Mouse (Mus musculus): ENCODE results near the gene Mgst3. TPM values are rescaled to one million over a fixed set of nuclear protein-coding genes. Genes with fewer than 3 reads are reported as not detected.

Gene Mgst3
- 100 to 1,000 TPM; 301 to 305 TPM for total RNA-seq (2021)
- long read RNA-seq, experiment 1, transcript Mgst3-201 (6 exons, 1,097 nt): major isoform, 817 of 883 reads
- long read RNA-seq, experiment 1, partial matches to known transcripts: 51 of 883 reads
- long read RNA-seq, experiment 1, other reads (novel, unspliced or antisense): 15 of 883 reads
- long read RNA-seq, experiment 2, transcript Mgst3-201 (6 exons, 1,097 nt): major isoform, 466 of 533 reads
- long read RNA-seq, experiment 2, partial matches to known transcripts: 56 of 533 reads
- long read RNA-seq, experiment 2, other reads (novel, unspliced or antisense): 11 of 533 reads

DNA sequence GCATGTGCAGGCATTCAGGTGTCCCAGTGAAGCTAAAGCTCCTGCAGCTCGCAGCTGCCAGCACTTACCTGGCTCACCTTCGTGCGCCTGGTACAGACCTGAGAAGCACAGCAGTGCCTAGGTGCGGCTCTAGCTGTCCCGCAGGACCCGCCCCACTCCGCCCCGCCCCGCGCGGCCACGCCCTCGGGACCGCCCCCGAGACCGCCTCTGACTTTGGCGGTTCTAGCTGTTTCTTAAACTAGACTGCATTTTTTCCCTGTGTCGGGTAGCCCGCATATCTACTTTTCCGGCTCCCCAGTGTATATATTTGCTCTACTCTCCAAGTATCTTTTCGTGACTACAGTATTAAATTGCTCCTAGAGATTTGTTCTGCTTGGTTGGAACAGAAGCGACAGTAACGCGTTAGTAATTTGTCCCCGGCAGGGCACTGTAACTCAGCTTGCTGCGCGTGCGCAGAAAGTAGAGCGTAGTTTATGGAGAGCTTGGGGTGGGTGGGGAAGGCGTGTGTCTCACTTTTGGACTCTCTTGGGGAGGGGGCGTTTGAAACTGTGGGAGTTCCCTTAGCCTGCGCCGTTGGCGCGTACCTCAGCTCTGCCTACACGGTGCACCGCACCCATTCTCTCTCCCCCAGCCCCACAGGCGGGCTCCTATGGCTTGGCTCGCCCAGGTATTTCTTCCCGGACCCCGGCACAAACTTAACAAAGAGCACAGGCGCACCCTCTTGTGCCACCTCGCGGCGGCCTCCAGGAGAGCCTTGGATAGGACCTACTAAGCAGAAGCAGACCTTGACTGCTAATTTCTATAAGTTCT lies at the start of gene Mgst3:
Gene Mgst3, minus strand, starts transcription at position 159 of the 810 bp plus-strand sequence.
- DNase-seq: peak; percentile 95 to 99

DNA sequence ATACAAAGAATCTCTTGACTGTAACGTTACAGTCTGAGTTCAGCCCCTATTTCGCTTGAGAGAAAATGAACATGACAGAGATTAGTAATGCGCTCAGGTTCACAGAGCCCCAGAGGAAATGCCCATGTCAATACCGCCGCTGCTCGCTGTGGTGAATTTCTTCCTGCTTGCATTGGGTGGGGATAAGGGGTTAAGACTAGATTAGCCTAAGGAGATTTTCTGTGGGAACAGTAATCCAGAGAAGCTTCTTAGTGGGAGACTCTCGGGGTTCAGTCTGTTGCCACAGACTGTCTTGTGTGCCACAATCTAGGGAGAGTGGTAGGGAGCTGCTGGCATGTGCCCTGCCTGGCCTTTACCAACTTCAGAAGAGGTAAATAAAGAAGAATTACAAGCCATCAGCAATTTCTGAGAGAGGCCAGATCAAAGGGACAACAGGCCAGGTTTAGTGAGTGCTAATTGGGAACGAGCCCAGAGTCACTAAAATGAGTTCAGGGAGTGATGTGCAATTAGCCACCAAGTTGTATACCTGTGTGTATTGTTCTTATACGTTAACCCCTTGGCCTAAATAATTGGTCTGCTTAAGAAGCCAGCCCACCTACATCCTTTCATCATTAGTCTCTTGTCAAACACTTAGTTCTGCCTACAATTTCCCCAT lies 44.7 kb upstream of the Mgst3 start:
- DNase-seq: no peak

DNA sequence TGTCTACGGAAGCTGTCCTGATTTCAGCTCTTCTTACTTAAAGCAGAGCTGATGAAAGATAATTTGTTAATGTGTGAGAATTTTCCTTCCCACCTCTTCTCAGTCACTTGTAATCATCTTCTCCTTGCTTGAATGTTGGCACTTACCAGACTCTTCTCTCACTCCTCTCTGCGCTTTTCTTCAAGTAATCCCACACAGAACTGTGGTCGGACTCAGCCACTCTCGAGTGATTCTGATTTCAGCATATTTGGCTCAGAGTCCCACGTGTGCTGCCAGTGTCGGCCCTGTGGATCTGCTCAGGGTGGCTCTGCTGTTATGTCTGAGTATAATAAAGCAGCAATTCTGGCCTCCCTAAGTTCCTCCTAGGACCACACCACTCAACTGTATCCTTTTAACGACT lies 43.5 kb upstream of the Mgst3 start:
- no peak for DNase-seq

DNA sequence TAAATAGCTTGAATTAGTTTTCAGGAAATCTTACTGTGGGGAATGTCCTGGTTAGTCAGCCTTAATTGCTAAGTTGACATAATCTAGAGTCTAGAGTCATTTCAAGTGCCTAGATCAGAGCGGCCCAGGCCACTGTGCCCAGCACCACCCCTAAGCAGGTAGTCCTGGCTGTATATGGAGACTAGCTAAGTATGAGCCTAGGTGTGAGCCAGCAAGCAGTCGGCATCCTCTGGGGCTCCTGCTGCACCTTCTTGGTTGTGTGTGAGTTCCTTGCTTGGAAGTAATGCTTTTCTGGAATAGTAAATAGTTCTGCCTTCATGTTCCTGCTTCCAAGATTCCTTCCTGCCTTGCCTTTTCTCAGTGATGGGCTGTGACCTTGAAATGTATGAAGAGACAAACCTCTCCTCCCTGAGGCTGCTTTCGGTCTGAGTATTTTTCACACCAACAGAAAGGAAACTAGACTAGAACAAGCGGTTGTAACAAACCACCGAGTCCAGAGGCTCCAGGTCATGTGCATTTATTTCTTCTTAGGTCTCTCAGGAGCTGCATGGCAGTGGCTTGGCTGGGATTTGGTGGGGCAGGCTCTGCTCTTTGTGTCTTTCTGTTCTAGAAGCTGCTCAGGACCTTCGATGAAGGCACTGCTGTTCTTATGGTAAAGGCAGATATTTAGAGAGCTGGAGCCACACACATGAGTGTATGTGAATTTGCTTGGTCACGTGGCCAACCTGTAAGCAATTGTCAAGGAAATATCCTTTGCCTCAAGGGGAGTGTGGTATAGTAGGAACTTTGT lies 42.7 kb upstream of the Mgst3 start:
- no peak for DNase-seq

DNA sequence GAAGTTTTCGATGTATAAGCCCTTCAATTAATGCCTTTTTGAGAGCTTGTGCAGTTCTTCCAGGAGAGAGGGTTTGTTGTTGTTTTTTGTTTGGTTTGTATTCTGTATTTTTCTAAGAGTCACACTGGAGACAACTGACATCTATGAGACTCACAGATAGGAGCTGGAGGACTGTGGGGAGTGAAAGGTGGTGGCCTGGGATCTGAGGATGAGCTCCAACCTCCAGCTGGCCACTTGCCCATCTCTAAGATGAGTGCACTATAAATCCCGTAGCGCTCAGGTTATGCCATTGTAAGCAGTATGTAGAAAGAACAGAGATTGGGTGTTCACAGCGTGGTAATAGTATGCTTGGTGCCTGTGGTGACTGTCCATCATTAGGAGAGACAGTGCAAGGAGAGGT lies 41.3 kb upstream of the Mgst3 start:
- DNase-seq: no peak

DNA sequence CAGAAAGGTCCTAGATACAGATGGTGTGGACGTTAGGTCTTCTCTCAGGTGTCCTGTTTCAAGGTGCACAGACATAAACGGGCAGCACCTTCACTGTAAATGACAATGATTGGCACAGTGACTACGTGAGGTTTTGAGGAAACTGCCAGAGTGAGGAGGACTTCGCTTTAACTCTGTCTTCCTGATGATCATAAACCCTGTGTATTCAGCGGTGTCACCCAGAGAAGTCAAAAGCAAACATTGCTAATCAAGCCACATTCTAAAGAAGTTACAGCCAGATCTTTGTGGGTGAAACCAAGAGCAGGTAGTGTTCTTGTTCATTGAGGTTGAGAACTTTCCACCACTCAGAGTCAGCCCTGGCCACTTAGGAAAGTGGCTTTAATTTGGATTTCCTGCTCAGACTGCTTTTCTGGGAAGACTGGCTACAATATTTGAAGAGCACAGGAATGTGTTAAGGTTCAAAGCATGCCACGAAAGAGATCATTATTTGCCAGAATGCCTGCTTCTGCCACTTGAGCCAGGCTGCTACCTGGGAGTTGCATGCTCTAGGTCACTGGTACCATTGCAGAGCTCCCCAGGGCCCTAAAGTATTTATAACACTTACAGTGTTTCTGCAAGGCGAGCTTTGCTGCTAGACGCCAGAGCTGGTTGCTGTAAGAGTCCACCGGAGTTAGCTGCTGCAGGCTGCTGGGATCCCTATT lies 37.5 kb upstream of the Mgst3 start:
- no peak for DNase-seq

DNA sequence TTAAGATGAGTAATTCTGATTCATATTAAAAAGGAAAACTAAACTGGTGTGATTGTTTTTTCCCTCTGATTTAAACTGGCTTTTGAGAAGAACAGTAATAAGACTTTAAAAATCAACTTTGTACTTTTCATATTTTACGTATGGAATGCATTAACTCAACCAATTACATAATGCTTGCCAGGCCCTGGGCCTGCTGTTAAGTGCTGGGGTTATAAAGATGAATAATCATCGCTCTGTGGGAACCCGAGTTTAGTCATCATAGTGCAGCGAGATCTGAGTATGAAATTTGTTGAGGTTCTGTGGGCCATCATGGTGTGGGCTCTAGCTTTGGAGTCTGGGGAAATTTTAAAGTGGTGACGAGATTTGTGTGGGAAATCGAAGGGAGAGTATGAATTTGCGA lies 33.0 kb upstream of the Mgst3 start:
- DNase-seq: no peak

DNA sequence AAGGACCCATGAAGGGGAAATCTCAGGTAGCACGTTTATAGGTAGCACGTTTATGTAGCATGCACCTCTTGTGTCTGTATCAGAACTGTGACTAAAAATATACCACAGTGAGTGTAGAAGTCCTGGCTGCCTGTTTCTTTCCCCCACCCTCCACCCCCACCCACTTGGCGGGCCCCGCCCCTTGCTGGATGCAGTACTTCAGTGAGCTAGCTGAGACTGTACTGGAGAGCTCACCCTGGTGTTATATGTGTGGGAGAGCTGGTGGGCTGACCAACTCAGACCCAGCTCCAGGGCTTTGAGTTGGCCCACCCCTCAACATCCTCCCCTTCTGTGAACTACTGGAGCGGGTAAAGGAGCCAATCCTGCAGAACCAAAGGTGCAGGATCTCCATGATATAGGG lies 31.9 kb upstream of the Mgst3 start:
- DNase-seq: peak; percentile 29 to 31

DNA sequence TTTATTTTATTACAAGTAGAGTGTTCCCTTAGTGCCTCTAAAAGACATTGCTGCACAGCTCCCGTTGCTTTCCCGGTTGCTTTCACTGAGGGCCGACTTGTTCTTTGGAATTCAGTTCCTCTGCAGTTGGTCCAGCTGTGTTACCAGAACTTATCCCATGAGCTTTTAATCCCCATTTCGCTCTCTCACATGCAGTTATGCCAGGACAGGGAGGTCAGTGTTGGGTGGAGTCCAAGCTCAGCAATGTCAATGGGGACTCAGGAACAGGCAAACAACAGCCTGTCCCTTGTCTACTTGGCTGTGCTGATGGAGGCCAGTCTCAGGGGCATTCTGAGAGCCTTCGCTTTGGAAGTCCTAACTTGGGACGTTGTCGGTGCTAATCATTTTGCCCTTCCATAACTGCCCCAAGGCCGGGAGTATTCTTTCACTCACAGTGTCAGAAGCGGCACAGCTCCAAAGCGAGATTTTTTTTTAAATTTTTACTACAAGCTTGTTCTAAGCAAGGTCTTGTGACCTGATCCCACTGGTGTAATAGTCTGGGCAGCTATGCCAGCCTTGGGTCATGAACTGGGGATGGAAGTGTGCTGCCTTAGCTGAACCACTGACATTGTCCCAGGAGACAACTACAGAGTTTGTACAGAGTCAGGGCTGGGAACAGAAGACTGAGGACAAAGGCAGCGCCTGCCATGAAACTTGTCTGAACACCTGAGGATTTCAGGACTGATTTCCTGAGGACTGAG lies 29.0 kb upstream of the Mgst3 start:
- peak; percentile 77 to 84 for DNase-seq

DNA sequence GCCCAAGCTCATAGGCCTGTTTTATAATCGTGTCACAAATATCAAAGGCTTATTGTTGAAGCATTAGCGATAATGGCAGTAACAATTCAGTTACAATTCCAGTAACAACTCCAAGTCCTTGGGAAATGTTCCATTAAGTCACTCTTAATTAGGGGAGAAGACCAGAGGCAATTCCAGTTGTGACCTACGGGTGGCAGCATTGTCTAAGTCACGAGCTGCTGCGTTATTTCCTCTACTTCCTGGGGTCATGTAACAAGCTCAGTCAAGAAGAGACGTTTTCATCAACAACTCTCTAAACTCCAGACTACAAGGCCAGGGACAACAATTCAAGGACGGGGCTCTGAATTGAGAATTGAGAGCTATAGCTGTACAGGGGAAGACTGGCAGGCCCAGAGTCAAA lies 21.2 kb upstream of the Mgst3 start:
- peak; percentile 63 to 88 for DNase-seq

DNA sequence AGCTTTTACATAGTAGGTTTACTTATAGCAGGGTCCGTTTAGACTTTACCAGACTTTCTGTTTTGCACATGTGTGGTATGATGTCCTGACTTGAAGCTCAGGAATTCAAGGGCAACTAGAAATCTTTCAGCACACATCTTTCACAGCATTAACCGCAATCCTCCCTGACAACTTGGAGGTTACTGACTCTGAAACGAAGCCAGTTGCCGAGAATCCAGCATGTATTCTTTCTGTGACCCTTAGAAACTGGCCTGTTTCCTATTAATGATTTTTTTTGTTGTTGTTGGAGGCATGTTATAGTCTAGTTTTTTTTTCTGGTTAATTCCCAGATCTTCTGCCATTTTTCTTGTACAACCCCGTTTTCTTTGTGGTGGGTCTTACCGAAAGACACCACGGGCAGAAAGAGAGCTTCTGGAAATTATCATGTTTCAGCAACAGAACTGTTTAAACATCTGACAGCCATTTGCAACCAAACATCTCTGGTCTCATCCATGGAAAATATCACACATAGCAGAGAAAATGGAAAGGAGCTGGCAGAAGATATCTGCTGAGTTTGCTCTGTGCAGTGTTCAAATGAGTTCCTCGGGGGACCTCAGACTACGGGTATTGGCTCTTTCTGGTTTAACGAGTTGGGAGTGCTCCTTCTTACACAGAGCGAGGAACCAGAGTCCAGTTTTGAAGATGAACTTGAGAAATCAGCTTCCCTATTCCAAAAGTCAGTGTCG lies 18.5 kb upstream of the Mgst3 start:
- DNase-seq: no peak

DNA sequence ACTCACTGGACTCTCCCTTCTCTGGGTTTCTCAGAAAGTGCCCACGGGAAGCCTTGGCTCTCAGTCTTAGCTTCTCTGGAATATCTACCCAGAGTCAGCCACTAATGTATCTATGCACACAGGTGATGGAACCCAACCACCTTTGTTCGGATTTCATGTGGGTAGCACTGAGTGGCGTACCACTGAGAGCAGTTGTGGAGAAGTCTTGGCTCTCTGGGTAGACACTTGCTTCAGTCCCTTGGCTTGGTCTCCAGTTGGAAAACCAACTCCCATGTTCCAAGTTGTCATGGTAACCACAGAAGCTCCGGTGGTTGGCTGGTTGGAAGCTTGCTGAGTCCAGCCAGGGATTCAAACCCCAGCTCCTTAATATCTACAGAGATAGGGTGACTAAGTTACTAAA lies 16.0 kb upstream of the Mgst3 start:
- no peak for DNase-seq

DNA sequence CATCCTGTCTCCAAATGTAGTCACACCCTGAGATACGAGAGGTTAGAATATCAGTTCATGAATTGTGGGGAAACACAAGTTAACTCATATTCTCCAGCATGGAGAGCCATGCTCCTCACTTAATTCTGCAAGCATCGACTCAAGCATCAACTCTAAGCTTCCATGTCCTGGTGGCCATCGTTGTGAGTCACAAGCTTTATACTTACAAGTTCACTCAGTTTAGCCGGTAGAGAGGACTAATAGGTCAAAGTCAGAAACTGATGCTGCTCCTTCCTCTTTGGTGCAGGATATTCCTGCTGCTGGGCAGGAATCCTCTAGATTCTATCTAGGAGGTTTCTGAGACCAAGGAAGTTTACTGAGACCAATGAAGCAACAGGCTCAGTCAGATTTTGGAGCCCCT lies 11.6 kb upstream of the Mgst3 start:
- no peak for DNase-seq

DNA sequence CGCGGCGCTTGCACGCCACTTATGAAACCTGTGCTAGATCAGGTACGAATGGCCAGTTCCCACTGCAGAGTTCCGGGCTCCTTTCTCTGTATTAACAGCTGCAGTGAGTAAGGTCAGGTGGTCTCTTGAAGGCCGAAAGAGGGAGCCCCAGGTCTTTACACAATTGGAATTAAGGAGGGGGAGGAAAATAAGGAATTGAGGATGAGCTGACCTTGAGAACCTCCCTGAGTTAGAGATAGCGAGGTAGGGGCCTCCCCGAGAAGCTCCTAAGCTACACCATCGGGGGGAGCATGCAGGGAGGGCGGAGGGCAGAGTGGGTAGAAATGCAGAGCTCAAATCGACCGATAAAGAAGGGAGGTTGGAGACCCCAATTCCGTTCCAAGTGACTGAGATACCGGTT lies 360 bp downstream of the Mgst3 start:
- DNase-seq: no peak

DNA sequence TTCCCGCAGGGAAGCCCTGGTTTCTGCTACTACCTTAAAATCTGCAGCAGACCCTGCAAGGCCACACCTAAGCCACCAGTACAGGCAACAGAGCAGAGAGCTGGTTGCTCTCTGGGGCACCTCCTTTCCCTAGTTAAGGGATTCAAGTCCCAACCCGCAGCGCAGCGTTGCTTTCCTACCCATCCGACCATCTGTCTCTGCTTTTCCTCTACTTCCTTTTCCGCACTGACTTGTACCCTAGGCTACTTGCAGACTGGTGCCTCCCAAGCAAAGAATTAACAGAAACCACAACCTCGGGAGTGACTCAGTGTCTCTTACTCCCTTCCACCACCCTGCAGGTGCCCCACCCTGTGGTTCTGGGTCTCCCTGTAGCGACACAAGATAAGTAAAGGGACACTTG lies 954 bp downstream of the Mgst3 start:
- peak in 1 of 2 experiments; percentile 60 for DNase-seq

DNA sequence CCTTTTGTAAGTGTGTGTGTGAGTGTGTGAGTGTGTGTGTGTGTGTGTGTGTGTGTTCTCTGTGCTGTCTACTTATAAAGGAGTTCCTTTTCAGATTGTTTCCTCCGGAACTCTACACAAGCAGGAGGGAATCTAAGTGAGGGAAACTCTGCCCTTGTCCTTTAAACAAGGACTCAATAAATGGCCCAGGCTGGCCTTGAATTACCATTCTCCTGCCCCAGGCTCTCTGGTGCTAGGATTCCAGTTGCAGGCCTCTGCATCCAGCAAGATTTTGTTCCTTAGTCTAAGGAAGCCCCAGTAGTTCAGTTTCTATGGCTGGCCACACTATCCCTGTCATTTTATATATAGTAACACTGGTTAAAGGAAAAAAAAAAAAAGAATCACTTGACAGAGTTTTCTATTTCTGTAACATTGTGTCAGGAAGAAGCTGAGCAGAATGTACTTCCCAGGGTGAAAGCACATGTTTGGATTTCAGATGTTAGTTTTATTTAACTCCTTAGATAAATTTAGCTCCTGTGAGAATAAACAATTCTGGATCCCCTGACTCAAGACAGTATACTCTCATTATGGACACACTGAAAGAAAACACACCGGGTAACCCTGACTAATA lies 1.5 kb downstream of the Mgst3 start:
- peak in 1 of 2 experiments; percentile 24 for DNase-seq

DNA sequence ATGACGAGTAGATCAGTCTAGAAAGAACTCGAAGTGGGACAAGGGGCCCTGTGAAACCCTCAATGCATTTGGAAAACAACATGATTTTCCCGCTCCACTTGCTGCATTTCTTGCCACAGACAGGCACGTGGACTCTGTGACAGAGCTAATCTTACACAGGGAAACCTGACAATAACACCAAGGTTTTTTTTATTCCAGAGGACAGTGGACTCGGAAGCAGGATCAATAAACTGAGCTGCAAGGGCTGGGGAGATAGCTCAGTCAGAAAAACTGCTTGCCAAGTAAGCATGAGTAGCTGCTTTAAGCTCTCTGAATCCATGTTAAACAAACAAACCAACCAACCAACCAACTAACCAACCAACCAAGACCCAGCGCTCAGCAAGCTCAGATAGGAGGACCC lies 2.4 kb downstream of the Mgst3 start:
- no peak for DNase-seq

DNA sequence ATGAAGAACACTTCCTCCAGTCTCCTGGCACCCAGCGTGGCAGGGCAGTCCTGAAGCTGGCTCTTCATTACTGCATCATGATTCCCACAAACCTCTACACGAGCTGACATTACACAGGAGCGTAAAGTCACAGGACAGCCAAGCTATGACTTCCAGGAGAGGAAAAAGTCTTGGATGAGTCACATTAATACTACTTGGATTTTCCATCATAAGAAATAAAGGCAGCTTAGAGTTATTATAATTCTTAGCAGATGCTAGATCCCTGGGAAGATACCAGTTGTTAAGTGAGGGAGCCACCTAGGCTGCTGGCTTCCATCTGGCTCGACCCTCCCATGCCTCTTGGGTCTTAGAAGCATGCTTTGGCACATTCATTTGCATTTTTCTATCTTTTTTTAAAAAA lies 3.3 kb downstream of the Mgst3 start:
- no peak for DNase-seq

DNA sequence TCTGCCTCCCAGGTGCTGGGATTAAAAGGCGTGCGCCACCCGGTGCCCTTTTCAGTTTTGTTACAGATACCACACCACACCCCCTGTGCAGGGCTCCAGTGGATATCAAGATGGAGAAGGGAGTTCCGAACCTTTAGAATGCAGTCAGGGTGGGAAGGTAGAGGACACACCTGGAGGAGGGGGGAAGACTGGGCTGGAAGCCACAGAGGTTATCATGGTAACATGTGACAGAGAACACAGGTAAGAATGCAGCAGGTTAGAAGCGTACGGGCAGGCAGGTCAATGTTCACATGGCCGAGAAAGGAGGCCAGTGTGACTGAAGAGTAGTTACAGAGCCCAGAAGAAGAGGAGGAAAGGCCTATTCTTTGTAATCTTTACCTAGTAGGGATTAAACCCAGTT lies 4.1 kb downstream of the Mgst3 start:
- no peak for DNase-seq

DNA sequence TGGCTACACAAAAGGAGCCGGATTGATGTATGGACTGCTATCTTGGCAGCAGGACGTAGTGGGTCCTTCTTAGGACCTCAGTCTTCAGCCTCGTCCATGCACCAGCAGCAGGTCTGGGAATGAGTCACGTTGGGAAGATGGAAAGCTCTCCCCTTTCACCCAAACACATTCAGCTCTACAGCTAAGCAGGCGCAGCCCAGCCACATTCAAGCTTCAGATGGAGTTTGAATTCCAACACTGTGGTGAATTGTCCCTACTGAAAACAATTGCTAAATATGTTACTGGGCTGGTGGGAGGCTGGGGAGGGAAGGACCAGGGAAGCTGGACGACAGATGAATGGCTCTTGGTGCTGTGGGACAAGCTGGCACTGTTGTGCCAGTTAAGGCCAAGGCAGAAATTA lies 5.1 kb downstream of the Mgst3 start:
- peak in 1 of 2 experiments; percentile 34 for DNase-seq

All from heart, adult 18-20 months (tissue).